Mouse (Mus musculus): ENCODE results near the gene Banf1. TPM values are rescaled to one million over a fixed set of nuclear protein-coding genes. Genes with fewer than 3 reads are reported as not detected.
"Not testable (repeated sequence)": the region's sequence is repeated elsewhere in the genome, so short reads cannot be mapped to it uniquely, and the experiment has no call there.

The Banf1 gene
- polyA plus RNA-seq, 1 experiment from 2014 or later = 324 TPM

DNA sequence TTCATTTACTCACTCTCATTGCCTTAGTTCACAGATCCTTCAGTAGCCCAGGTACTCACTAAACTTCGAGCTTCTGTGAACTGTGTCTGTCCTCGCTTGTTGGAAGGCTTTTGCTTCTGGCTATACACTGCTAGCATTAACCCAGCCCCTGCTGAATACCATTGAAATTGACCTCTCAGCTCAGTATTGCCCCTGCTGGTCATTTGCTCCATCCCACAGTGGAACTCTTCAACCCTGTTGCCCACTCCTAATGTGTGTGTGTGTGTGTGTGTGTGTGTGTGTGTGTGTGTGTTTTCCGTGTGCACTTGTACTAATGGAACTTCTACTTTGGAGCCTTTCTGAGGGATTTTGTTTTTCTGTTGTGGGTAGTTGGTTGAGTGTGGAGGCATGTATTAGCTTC, 4.0 kb upstream of the Banf1 start:
- H3K9ac ChIP-seq = no peak overlapping the region
- WGBS = 89% methylated on average over 3 of the region's 3 CpGs
- no peaks in the 10 kb centered on the region for H3K9me3 ChIP-seq (replicated peaks)
- no peak overlapping the region for H3K4me3 ChIP-seq
- H3K4me2 ChIP-seq (replicated peaks) = no peak overlapping the region
- no peak for ATAC-seq (ENCODE audit: low FRiP score)
- peaks cover 67% of the 10 kb centered on the region for H3K36me3 ChIP-seq
- H3K27ac ChIP-seq = no peak overlapping the region
- H3K4me1 ChIP-seq = peaks cover 17% of the 10 kb centered on the region
- H3K27me3 ChIP-seq = no peaks in the 10 kb centered on the region

DNA sequence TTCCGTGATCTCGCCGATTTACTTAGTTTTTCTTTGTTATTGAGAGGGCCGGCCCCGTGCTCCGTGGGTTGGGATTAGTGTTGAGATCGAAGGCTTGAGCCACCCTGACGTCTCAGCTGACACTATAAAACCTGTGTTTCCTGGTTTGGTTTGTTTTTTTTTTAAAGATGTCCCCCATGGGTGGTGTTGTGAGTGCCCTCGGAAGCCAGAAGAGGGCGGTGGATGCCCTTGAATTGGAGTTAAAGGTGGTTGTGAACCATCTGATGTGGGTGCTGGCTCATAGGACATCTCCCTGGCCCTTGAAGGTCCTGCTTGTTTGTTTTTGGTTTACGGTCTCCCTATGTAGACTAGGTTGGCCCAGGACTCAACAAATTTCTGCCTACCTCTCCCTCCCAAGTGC, 487 bp upstream of the Banf1 start:
- Histone ChIP-seq H3K4me2 (replicated peaks) (peak overlapping the region; percentile 82), H3K9ac (peak overlapping the region; percentile 93), H3K36me3 (peaks cover 60% of the 10 kb centered on the region), H3K4me1 (peaks cover 23% of the 10 kb centered on the region), H3K4me3 (peak overlapping the region; percentile 97), H3K9me3 (replicated peaks) (no peaks in the 10 kb centered on the region), H3K27me3 (no peaks in the 10 kb centered on the region), H3K27ac (peak overlapping the region; percentile 94)
- WGBS = 9% methylated on average over 11 of the region's 11 CpGs
- no peak for ATAC-seq (ENCODE audit: low FRiP score)

DNA sequence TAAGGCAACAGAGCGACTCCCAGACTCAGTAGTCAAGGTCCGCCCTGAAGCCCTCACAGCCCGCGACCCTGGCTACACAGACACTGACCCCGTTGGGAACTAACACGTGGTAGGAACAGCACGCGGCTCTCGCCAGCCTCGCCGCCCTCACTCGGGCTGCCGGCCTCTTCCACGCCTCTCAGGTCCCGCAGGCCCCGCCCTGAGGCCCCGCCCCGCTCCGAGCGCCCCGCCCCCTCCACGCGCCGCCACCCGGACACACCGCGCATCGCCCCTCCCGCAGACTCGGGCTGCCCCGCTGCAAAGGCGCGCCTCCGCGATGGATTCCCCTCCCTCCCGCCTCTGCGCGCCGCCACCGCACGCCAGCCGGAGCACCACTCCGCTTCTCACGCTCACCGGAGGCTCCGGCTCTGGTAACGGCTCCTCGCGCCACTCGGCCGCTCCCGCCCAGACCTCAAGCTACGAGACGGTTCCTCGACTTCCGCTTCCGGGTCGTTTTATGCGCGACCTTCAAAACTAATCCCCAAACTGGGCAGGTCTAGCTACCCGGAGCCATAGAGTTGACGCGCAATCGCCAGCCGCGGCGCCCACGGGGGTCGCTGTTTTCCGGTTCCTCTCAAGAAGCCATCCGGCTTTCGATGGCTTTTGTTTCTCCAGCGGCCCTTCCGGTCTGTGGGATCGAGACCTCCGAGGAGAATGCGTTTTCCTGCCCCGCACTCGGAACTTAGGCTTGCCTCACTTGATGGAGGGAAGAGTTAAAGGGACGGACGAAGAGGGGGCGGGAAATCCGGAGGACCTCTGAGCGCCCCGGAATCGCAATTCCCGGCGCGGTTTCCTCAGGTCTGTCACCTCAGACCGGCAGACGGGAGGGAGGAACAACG, 554 bp downstream of the Banf1 start, which contains the start of gene Eif1ad:
Eif1ad (plus strand) TSS at position 567 of the 878 bp plus-strand sequence.
- Histone ChIP-seq H3K4me3 (peak within 1 kb of the TSS; percentile 97), H3K36me3 (peaks cover 49% of the 10 kb centered on the region), H3K4me2 (replicated peaks) (peak within 1 kb of the TSS; percentile 82), H3K27ac (peak within 1 kb of the TSS; percentile 94), H3K4me1 (peaks cover 23% of the 10 kb centered on the region), H3K9ac (peak within 1 kb of the TSS; percentile 93), H3K27me3 (no peaks in the 10 kb centered on the region), H3K9me3 (replicated peaks) (no peaks in the 10 kb centered on the region)
- peak; percentile 96 for ATAC-seq (ENCODE audit: low FRiP score)
- WGBS = under 1% methylated on average over 86 of the region's 92 CpGs

DNA sequence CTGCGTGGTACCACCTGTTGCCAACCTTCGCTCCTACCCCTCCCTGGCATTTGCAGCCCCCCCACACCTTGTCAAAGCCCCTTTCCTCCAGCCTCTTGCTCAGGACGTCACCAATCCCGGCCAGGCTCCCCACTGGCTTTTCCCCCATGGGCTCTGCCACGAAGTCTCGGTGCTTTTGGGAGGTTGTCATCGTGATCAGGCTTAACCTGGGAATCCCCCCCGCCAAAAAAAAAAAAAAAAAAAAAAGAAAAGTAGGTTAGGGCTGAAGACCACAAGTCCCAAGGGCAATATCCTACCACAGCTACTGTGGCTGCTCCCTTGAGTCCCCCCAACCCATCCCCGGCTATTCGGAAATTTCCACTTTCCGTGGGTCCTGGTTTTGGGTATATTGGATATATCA, 1.2 kb downstream of the Banf1 start:
- Histone ChIP-seq H3K27me3 (no peaks in the 10 kb centered on the region), H3K4me3 (peak overlapping the region; percentile 97), H3K36me3 (peaks cover 45% of the 10 kb centered on the region), H3K4me1 (peaks cover 23% of the 10 kb centered on the region), H3K27ac (peak overlapping the region; percentile 94), H3K4me2 (replicated peaks) (peak overlapping the region; percentile 82), H3K9me3 (replicated peaks) (no peaks in the 10 kb centered on the region), H3K9ac (peak overlapping the region; percentile 93)
- WGBS = 22% methylated on average over 11 of the region's 11 CpGs
- ATAC-seq (ENCODE audit: low FRiP score) = no peak

DNA sequence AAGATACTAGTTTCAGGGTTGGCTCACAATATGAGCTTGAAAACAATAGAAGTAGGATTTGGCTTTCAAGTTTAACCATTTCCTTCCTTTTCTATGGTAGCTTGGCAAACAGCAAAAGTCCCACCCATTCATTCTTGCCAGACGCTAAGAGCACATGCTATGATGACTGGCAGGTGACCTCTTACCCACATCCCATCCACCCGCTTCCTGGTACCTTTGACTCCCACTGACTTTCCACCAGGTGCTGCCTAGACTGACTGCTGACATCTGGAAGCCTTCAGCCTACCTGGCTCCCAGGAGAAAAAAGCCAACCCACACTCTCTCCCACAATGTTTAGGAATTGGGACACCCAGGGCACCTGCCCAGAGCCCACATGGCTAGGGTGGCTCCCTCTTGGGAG, 2.8 kb downstream of the Banf1 start:
- H3K4me2 ChIP-seq (replicated peaks) = no peak overlapping the region
- 94% methylated on average over 2 of the region's 2 CpGs for WGBS
- no peaks in the 10 kb centered on the region for H3K27me3 ChIP-seq
- peaks cover 23% of the 10 kb centered on the region for H3K4me1 ChIP-seq
- peaks cover 29% of the 10 kb centered on the region for H3K36me3 ChIP-seq
- no peaks in the 10 kb centered on the region for H3K9me3 ChIP-seq (replicated peaks)
- H3K4me3 ChIP-seq = no peak overlapping the region
- no peak overlapping the region for H3K9ac ChIP-seq
- H3K27ac ChIP-seq = no peak overlapping the region
- ATAC-seq (ENCODE audit: low FRiP score) = no peak

DNA sequence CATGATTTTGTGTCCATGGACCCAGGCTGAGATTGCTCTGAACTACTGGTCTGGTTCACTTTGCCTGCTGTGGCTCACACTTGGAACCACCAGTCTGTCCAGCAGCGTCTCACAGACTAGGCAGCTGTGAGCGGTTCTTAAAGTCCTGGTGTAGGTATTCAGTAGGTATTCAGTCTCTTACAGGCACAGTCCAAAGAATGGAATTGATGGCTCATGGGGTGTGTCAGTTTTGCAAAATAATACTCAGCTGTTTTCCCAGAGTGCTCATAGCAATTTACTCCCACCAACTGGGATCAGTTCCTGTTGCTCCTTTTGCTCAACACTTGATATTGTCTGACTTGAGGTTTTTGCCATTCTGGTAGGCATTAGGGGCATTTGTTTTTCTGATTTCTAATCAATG, 4.8 kb downstream of the Banf1 start:
- Histone ChIP-seq H3K4me2 (replicated peaks) (no peak overlapping the region), H3K27me3 (no peaks in the 10 kb centered on the region), H3K4me1 (peaks cover 7% of the 10 kb centered on the region), H3K9me3 (replicated peaks) (no peaks in the 10 kb centered on the region), H3K4me3 (no peak overlapping the region), H3K27ac (no peak overlapping the region), H3K36me3 (peaks cover 17% of the 10 kb centered on the region), H3K9ac (0 out of 2 replicates have a peak overlapping the region, but pooled peaks have one; percentile 27)
- 82% methylated on average over 2 of the region's 2 CpGs for WGBS
- ATAC-seq (ENCODE audit: low FRiP score) = no peak

DNA sequence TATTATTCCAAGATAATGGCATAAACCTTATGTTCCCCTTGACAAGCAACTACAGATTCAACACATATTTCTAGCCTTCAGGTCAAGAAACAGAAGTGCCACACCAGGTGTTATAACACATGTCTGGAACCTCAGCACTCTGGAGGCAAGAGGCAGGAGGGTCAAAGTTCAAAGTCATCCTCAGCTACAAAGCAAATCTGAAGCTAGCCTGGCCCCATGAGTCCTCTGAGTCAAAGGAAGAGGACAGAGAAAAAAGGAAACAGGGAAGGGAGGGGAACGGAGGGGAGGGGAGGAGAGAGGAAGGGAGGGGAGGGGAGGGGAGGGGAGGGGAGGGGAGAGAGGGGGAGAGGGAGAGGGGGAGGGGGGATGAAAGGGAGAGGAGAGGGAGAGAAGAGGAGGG, 10.9 kb downstream of the Banf1 start:
- no peaks in the 10 kb centered on the region for H3K4me1 ChIP-seq
- H3K27me3 ChIP-seq = no peaks in the 10 kb centered on the region; the same call in 1 of the 2 replicates
- H3K9ac ChIP-seq = no peak overlapping the region
- H3K9me3 ChIP-seq (replicated peaks) = no peaks in the 10 kb centered on the region
- no peak overlapping the region for H3K4me3 ChIP-seq
- no CpG with 5 or more reads among the region's 1 CpGs for WGBS
- no peak overlapping the region for H3K4me2 ChIP-seq (replicated peaks)
- no peak overlapping the region for H3K27ac ChIP-seq
- no peak for ATAC-seq (ENCODE audit: low FRiP score)
- H3K36me3 ChIP-seq = no peaks in the 10 kb centered on the region

DNA sequence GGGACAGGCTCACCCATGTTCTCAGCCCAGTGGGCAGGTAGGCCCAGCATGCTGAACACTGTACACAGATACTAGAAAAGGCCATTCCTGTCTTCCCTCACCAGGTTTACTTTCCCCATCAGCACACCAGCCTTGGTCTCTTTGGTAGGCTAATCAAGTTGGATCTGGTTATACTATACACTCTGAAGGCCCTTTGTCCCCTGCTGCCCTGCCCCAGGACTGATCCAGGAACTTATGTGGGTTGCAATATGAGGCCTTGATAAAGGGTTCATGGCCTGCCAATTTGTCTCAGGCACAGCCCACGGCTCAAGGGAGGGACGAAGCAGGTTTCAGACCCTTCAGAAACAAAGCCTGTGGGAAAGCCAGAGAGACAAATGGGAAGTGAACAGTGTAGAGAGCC, 13.4 kb downstream of the Banf1 start:
- H3K27me3 ChIP-seq = peaks cover 4% of the 10 kb centered on the region; the same call in 1 of the 2 replicates
- H3K9me3 ChIP-seq (replicated peaks) = no peaks in the 10 kb centered on the region
- no peak overlapping the region for H3K4me3 ChIP-seq
- ATAC-seq (ENCODE audit: low FRiP score) = no peak
- H3K36me3 ChIP-seq = no peaks in the 10 kb centered on the region
- WGBS = 78% methylated on average over 2 of the region's 2 CpGs
- no peak overlapping the region for H3K27ac ChIP-seq
- no peak overlapping the region for H3K4me2 ChIP-seq (replicated peaks)
- H3K9ac ChIP-seq = no peak overlapping the region
- H3K4me1 ChIP-seq = peaks cover 6% of the 10 kb centered on the region; the same call in 1 of the 2 replicates

DNA sequence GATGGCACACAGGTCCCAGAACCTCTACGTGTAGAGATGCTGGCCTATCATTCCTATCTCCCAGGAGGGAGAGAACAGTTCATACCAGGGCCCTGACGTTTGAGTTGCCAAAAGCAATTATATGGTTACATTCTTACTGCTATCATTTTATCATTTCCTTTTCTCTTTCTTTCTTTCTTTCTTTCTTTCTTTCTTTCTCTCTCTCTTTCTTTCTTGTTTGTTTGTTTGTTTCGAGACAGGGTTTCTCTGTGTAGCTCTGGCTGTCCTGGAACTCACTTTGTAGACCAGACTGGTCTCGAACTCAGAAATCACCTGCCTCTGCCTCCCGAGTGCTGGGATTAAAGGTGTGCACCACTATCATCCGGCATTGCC, 17.5 kb downstream of the Banf1 start, which contains the start of gene Cst6:
Cst6 (minus strand) TSS at position 73 of the 372 bp plus-strand sequence.
- ATAC-seq (ENCODE audit: low FRiP score); H3K27ac ChIP-seq: not testable (repeated sequence)

DNA sequence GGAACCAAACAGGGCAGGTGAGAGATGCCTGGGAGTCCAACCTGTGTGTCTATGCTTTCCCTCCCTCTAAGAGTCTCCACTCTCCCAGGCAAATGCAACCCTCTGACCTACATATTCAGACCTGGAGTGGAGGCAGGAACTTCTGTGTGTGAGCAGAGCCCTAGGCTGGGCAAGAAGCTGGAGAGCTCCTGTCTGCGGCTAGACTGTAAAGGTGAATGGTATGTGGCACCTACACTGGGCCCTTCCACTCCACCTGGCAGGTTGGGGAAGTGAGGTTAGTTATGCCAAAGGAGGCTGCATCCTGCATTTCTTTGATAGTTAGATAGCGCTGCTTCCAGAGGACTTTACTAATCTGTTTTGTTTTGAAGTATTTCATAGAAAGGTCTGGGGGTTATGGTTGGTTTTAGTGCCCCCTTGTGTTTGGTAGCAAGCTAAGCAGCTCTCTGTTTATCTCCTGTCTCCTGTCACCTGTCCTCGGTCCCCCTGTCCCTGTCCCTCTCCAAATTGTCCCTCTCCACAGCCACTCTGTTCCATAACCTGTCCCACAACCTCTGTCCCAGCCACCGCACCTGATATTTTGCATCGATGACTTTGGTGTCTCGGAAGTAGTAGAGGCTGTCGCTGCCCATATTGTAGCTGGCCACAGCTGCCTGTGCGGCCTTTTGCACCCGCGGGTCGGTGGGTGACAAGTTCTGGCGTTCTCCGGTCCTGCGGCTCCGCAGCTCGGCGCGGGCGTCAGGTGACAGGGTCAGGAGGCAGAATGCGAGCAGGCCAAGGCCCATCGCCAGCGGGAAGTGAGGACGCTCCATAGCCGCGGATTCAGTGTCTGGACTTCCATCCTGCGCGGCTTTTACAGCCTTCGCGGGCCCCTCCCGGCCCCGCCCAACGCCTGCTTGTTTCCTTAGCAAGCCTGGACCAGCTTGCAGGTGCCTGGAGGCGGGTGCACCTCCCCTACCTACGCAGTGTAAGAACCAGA, 18.2 kb downstream of the Banf1 start:
- H3K36me3 ChIP-seq = no peaks in the 10 kb centered on the region
- H3K4me1 ChIP-seq = peaks cover 6% of the 10 kb centered on the region; the same call in 1 of the 2 replicates
- peak overlapping the region; percentile 70 for H3K4me2 ChIP-seq (replicated peaks)
- ATAC-seq (ENCODE audit: low FRiP score) = no peak
- H3K27ac ChIP-seq = no peak overlapping the region
- 7% methylated on average over 34 of the region's 34 CpGs for WGBS
- peak overlapping the region; percentile 65 for H3K9ac ChIP-seq
- H3K27me3 ChIP-seq = peaks cover 4% of the 10 kb centered on the region; the same call in 1 of the 2 replicates
- peak overlapping the region; percentile 37 for H3K4me3 ChIP-seq
- H3K9me3 ChIP-seq (replicated peaks) = no peaks in the 10 kb centered on the region

More for the DNA sequence above, 17.5 kb downstream of the Banf1 start, which contains the start of gene Cst6:
- WGBS = 64% methylated on average over 6 of the region's 6 CpGs
- H3K27me3 ChIP-seq; H3K4me1 ChIP-seq; H3K36me3 ChIP-seq; H3K9me3 ChIP-seq (replicated peaks): not testable (repeated sequence)
- Histone ChIP-seq H3K9ac (peak within 1 kb of the TSS; percentile 65), H3K4me2 (replicated peaks) (peak within 1 kb of the TSS; percentile 70), H3K4me3 (peak within 1 kb of the TSS; percentile 37)

DNA sequence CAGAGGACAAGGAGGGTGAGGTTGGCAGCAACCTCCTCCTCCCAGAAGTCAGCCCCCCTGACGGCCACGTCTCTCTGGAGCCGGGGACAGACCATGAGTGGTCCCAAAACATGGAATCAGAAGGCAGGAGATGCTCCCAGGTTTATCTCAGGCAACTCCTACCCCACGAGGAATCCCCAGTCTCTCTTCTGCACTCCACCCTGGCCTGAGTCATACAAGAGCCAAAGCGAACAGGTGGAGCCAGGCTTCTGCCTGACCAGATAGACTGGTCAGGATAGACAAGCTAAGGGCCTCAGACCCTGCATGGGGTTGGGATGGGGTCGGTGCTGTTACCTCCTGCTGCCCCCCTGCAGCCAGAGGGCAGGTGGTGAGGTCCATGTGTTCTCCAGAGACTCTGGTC, 18.9 kb downstream of the Banf1 start:
- Histone ChIP-seq H3K27me3 (peaks cover 4% of the 10 kb centered on the region; the same call in 1 of the 2 replicates), H3K9ac (no peak overlapping the region), H3K4me1 (peaks cover 6% of the 10 kb centered on the region; the same call in 1 of the 2 replicates), H3K27ac (no peak overlapping the region), H3K4me2 (replicated peaks) (no peak overlapping the region), H3K9me3 (replicated peaks) (no peaks in the 10 kb centered on the region), H3K36me3 (no peaks in the 10 kb centered on the region), H3K4me3 (no peak overlapping the region)
- 78% methylated on average over 6 of the region's 6 CpGs for WGBS
- no peak for ATAC-seq (ENCODE audit: low FRiP score)

Measured in hindbrain, embryonic 12.5 days (tissue).